13 mouse cellular contexts compared by ENCODE assay signal in genomic region chr16:91531856-91532255, GRCm38 (mm10).
"Had no signal": no experiment of that assay in that cellular context is flagged by ENCODE, and none has a peak within 500 bp of the region (broad histone marks: within the 10 kb centered on the region; RNA-seq: fewer than 3 reads in every experiment).

No protein-coding gene starts in this region.

- H3K27ac ChIP-seq: left cerebral cortex, adult 2 months; limb, embryonic 15.5 days; liver, embryonic 12.5 days; midbrain, embryonic 10.5 days; neural tube, embryonic 15.5 days had no signal

- DNase-seq: lung, embryonic 14.5 days; lung, postnatal 10 days; lung, postnatal 4 days; midbrain, embryonic 14.5 days; right cerebral cortex, adult 18-20 months; right cerebral cortex, postnatal 25 days; thymus, postnatal 36 days had no signal

- H3K9me3 ChIP-seq: limb, embryonic 15.5 days; liver, embryonic 12.5 days; midbrain, embryonic 10.5 days; neural tube, embryonic 15.5 days had no signal

- H3K27me3 ChIP-seq: neural tube, embryonic 15.5 days had no signal

- H3K36me3 ChIP-seq: limb, embryonic 15.5 days; liver, embryonic 12.5 days; midbrain, embryonic 10.5 days; neural tube, embryonic 15.5 days had no signal

- H3K9ac ChIP-seq: limb, embryonic 15.5 days; liver, embryonic 12.5 days; lung, embryonic 14.5 days; neural tube, embryonic 15.5 days had no signal

- H3K4me3 ChIP-seq: left cerebral cortex, adult 2 months; limb, embryonic 15.5 days; liver, embryonic 12.5 days; midbrain, embryonic 10.5 days; myocyte; neural tube, embryonic 15.5 days had no signal

- H3K4me1 ChIP-seq: midbrain, embryonic 10.5 days had no signal

- H3K4me2 ChIP-seq: limb, embryonic 15.5 days; liver, embryonic 12.5 days; lung, embryonic 14.5 days; neural tube, embryonic 15.5 days had no signal

- ATAC-seq: liver, embryonic 12.5 days had no signal
